Mouse (Mus musculus): Measurements from ENCODE around the gene Zfp362.

GRCm38 (mm10) chr4:128844566-128844965 lies 38.7 kb upstream of the Zfp362 start:
- TF ChIP-seq CTCF (conservative IDR thresholded peaks at IDR 0.05; ENCODE audit: insufficient read depth, insufficient read length, low read depth, low read length) (no peak), POLR2A (IDR thresholded peaks at IDR 0.05; ENCODE audit: low read depth, low read length) (no peak)
